Mouse (Mus musculus): ENCODE data around the gene Gm6034.
"Not testable (repeated sequence)": the region's sequence is repeated elsewhere in the genome, so short reads cannot be mapped to it uniquely, and the experiment has no call there.

Gm6034 gene

GRCm38 (mm10) chr17:36042610-36043169 is at the start of gene Gm6034, which contains the start of gene H2-T22:
TSS of gene Gm6034 (plus strand) at chr17:36042961.
TSS of gene H2-T22 (minus strand) at chr17:36042747.
- CTCF ChIA-PET: not testable (repeated sequence)

DNA sequence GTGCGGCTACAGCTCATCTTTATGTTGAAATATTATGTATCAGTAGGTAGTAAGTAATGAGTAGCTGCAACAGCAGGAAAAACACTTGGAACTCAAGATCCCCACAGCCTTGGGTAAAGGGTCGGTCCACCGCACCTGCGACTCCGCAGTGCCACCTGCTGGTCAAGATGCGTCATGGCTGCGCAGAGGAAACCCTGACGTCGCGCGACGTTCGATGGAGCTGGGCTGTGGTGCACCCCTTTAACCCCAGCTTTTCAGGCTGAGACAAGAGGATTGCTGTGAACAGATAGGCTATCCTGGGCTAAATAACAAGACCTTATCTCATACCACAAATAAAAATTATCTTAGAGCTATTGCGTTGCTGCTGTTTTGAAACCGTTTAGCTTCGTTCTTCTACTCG is 49.1 kb upstream of the Gm6034 start:
- CTCF ChIA-PET: interaction anchor here (0.6 to 2.2 kb wide), 3 partner anchors 10 to 57 kb away, joined by 3 to 7 read pairs (median 4); no protein-coding TSS in a partner anchor

GRCm38 (mm10) chr17:35994175-35994878 is 48.4 kb upstream of the Gm6034 start:
- CTCF ChIA-PET: interaction anchor here (0.6 to 2.2 kb wide), 4 partner anchors 9 to 119 kb away, joined by 3 to 7 read pairs (median 4); no protein-coding TSS in a partner anchor

GRCm38 (mm10) chr17:35994879-35995240 is 47.9 kb upstream of the Gm6034 start:
- CTCF ChIA-PET: interaction anchor here (0.6 to 2.2 kb wide), 4 partner anchors 8 to 119 kb away, joined by 3 to 7 read pairs (median 4); no protein-coding TSS in a partner anchor

DNA sequence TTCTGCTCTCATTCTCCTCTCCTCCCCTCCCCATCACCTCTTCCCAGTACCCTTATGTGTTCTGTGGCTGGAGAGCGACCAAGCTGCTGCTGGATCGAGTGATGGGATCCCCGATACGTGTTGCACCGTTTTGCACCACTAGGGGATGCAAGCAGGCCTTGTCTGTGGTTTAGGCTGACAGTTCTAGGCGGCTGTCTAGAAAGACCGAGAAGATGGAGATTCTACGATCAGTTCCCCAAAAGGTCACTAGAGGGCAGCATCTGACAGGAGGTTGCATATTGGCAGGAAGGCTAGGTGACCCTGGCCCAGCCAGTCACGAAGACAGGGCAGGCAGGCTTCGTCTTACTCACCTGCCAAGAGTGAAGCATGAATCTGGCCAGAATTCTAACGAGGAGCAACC is 45.8 kb upstream of the Gm6034 start:
- CTCF ChIA-PET: interaction anchor here (0.6 to 1.4 kb wide), 5 partner anchors 33 to 275 kb away, joined by 3 to 12 read pairs (median 5); partner anchors contain the start of gene Trim39

DNA sequence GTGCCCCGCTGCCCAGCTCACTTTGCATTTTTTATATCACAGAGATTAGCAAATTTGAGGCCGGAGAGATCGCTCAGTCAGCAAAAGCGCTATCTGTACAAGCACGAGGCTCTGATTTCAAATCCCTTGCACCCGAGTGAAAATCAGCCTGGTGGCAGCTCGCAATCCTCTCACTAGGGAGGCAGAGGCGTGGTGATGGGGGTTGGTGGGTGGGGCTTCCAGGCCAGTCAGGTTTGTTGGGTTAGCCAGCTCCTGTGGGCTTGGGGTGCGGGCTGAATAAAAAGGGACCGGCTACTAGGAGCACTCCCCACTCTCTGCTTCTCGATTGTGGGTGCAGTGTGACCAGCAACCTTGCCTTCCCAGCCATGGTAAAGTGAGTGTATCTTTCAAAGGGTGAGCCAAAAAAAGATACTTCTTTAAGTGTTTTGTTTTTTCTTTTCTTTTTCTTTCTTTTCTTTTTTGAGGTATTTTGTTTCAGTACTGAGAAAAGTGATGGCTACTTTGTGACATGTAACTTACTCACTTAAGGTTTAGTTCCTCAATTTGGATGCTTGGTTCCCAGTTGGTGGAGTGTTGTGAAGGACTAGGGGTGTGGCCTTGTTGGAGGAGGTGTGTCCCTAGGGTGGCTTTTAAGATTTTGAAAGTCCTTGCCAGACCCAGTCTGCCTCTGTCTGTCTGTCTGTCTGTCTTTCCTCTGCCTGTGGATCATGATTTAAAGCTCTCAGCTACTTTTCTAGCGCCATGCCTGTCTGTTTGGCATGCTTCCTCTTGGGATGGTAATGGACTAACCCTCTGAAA is 44.8 kb upstream of the Gm6034 start:
- CTCF ChIA-PET: interaction anchor here (0.8 to 1.7 kb wide), 4 partner anchors 32 to 92 kb away, joined by 3 to 7 read pairs (median 5); partner anchors contain the start of gene H2-T23

GRCm38 (mm10) chr17:35998545-35999305 is 44.0 kb upstream of the Gm6034 start:
- CTCF ChIA-PET: interaction anchor here (1.0 to 1.7 kb wide), 2 partner anchors 34 to 62 kb away, joined by 4 to 5 read pairs; partner anchors contain the start of gene H2-T23

- CTCF ChIA-PET: interaction anchor here (1.0 kb wide), 1 partner anchor 61 kb away, joined by 4 read pairs; no protein-coding TSS in a partner anchor
Observed at GRCm38 (mm10) chr17:35999356-35999755, 43.4 kb upstream of the Gm6034 start.

GRCm38 (mm10) chr17:36000349-36000748 is 42.4 kb upstream of the Gm6034 start:
- CTCF ChIA-PET: no interaction called here

GRCm38 (mm10) chr17:36001121-36001897 is 41.5 kb upstream of the Gm6034 start:
- CTCF ChIA-PET: no interaction called here

- CTCF ChIA-PET: no interaction called here
Observed at GRCm38 (mm10) chr17:36001966-36002365, 40.8 kb upstream of the Gm6034 start.

DNA sequence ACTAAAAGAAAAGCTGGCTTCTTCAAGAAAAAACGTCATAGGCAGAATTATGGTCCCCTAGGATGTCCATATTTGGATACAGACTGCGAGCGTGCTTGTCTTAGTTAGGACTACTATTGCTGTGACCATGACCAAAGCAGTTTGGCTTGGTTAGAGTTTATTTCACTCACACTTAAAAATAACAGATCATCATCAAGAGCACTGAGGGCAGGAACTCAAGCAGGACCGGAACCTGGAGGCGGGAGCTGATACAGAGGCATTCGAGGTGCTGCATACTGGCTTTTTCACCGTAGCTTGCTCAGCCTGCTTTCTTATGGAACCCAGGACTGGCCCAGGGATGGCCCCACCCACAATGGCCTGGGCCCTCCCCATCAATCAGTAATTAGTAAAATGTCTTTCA is 39.4 kb upstream of the Gm6034 start:
- CTCF ChIA-PET: interaction anchor here (1.4 to 1.7 kb wide), 2 partner anchors 9 to 17 kb away, joined by 4 to 10 read pairs; partner anchors contain the start of gene H2-T24

DNA sequence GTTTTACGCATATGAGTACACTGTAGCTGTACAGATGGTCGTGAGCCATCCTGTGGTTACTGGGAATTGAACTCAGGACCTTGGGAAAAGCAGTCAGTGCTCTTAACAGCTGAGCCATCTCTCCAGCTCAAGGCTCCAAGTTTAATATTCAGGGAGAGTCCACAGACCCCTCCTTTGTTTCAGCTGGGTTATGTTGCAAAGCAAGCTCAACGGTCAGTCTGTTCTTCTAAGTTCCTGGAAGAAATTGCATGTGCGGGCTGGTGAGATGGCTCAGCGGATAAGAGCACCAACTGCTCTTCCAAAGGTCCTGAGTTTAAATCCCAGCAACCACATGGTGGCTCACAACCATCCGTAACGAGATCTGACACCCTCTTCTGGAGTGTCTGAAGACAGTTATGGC is 38.4 kb upstream of the Gm6034 start:
- CTCF ChIA-PET: not testable (repeated sequence)

DNA sequence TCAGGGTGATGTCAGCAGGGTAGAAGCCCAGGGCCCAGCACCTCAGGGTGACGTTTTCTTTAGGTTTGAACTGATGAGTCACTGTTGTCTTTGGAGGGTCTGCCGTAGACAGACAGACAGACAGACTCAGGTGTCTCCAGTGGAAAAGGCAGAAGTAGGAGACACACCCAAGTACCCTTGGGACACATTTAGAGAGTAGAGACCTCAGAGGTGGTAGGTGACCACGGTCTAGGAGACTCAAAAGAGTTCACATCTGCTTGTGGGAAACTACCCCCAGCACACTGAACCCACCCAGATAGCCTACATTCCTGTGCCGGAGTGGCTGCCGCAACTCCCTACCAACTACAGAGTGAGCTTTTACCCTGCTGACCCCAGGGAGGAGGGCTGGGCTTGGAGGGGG is 27.8 kb upstream of the Gm6034 start:
- CTCF ChIA-PET: no interaction called here

- CTCF ChIA-PET: no interaction called here
Observed at GRCm38 (mm10) chr17:36017046-36017445, 25.7 kb upstream of the Gm6034 start.

DNA sequence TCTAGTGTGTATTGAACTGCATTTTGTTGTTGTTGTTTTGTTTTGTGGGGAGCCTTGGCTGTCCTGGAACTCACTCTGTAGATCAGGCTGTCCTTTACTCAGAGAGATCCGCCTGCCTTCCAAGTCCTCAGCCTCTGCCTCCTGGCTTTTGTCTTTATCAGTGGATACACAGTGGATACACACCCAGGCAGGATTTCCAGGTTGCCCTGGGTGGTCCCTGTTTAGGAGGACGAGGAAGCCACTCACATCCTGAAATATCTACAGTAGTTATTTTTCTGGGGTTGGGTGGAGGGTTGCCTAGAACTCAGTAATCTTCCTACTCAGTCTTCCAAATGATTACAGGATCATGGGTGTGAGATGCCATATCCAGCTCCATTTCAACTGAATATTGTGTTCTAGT is 23.8 kb upstream of the Gm6034 start:
- CTCF ChIA-PET: no interaction called here

DNA sequence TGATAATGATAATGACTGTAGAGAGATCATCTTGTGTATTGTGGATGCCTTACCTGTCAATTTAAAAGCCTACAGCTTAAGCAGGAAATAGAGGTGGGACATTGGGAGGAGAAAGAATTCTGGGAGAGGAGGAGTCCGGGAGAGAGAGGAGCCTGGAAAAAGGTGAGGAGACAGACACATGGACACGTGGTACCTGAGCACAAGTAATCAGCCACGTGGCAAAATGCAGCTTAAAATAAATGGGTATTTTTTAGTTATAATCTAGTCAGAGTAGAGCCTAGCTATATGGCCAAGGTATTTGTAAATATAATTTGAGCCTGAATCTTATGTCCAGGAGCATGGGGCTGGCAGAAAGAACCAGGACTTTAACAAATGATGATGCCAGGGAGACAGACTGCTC is 23.2 kb upstream of the Gm6034 start:
- CTCF ChIA-PET: no interaction called here

DNA sequence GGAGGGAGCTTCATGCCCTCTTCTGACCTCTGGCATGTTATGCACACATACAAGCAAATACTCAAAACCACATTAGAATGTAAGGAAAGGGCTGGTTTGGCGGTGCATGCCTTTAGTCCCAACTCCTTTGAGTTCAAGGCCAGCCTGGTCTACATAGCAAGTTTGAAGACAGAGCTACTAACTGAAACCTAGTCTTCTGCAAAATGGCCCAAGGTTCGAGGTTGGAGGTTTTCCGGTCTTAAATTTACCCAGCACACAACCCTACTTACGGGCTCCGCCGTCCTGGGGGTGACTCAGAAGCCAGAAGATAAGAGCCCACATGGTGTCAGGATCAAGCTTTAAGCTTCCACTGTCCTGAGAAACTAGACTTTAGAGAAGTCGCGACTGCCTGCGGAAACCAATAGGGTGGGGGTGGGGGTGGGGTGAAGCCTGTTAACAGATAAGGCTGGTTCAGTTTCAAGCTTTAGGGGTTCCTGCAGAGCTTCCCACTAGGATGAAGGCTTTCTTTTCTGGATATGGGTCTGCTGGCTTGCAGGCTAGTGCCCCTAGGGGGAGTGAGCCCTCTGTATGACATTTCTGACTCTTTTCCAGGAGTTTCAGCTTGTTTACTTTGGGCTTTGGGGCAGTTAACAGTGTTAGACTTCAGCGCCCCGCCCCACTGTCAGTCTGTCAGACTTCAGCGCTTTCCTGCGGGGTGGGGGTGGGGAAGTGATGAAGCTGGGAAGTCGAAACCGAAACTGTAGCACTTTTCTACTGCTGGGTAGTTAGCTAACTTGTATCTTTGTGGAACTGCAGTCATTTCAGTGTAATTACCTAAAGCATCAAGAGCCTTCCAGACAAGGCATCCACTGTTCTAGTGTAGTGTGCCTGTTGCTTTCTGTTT is 22.3 kb upstream of the Gm6034 start, which contains the start of gene H2-T24:
TSS of gene H2-T24 (minus strand) at position 370 of the 883 bp plus-strand sequence.
- CTCF ChIA-PET: interaction anchor here (0.5 to 0.7 kb wide), 2 partner anchors 17 to 385 kb away, joined by 3 to 10 read pairs; no protein-coding TSS in a partner anchor

- CTCF ChIA-PET: interaction anchor here (0.9 kb wide), 1 partner anchor 19 kb away, joined by 4 read pairs; no protein-coding TSS in a partner anchor
Observed at GRCm38 (mm10) chr17:36021309-36021708, 21.5 kb upstream of the Gm6034 start.
